Mouse (Mus musculus) bone marrow, adult 2 months (tissue): ENCODE data around the gene Baz1a.

Experiments used
- CTCF ChIP-seq: fragments of 200-500 bp; IDR thresholded peaks from 2 replicates; pipeline ENCODE4 v1.5.1; 2011; ENCODE audit warnings: low read length, control low read depth; ENCODE audit not compliant: control insufficient read depth, insufficient read depth
- POLR2A ChIP-seq: fragments of 200-500 bp; IDR thresholded peaks from 2 replicates; pipeline ENCODE4 v1.6.1; 2011; ENCODE audit warnings: low read depth, mild to moderate bottlenecking, control low read depth, low read length, borderline replicate concordance; ENCODE audit not compliant: control insufficient read depth

DNA sequence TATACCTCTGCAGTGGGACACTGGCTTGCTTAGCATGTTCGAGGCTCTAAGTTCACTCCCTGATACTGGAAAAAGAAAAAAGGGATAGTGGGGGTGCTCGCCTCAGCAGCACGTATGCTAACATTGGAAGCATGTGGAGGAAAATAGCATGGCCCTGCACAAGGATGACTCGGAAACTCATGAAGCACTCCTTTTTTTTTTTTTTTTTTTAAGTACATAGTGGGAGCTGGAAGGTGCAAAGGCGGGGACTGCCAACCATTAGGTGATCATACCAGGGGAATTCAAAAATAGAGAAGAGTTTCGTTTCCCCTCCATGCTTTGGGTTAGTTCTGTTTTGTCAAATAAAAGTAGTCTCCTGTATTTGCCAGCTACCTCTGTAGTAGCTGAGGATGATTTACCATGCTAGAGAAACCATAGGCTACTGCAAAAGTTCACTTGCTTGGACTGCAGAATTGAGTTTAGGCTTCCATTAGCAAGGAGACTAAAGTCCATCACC lies 17.1 kb downstream of the Baz1a start:
- no peak for TF ChIP-seq CTCF
- TF ChIP-seq POLR2A = no peak
